Mouse (Mus musculus) liver, embryonic 14.5 days (tissue): ENCODE results near the gene Actb. TPM values are rescaled to one million over a fixed set of nuclear protein-coding genes. Genes with fewer than 3 reads are reported as not detected.
A peak's percentile ranks its signal among the peaks of the same experiment; 100 is the strongest.

Experiments
- ATAC-seq: fragments of 200-750 bp; cut with Nextera tagmentation; 2 replicates; pipeline ENCODE4 v1.8.0; 2017; ENCODE audit warnings: moderate number of reproducible peaks, mild to moderate bottlenecking, moderate library complexity; ENCODE audit not compliant: insufficient read depth
- DNase-seq, 3 experiments: peaks; one replicate each; pipeline ENCODE4 v3.0.0-alpha.2; 2012 to 2013; ENCODE audit warnings: low read depth in 3 of 3, low spot score in 3 of 3
- H3K27ac ChIP-seq: fragments of 300-500 bp; sonication (generic); 2 replicates; pipeline ENCODE4 v1.5.1; 2014; ENCODE audit warnings: moderate library complexity, mild to moderate bottlenecking, control low read depth, inconsistent platforms
- H3K27me3 ChIP-seq: fragments of 300-500 bp; sonication (generic); 2 replicates; pipeline ENCODE4 v1.6.1; 2014; ENCODE audit warnings: mild to moderate bottlenecking, low read length, moderate library complexity; ENCODE audit not compliant: control insufficient read depth, insufficient read depth
- H3K36me3 ChIP-seq: fragments of 300-500 bp; sonication (generic); replicated peaks from 2 replicates; pipeline ENCODE4 v1.6.1; 2014; ENCODE audit warnings: low read depth; ENCODE audit not compliant: control insufficient read depth, insufficient read depth
- H3K4me1 ChIP-seq, 2 experiments: fragments of 200-500 bp in 1 of 2; fragments of 300-500 bp in 1 of 2; sonication (generic) in 1 of 2; replicated peaks; 2 replicates each; pipeline ENCODE4 v1.6.1; 2012 to 2014; ENCODE audit warnings: antibody characterized with exemption in 1 of 2, inconsistent platforms in 1 of 2, low read length in 1 of 2; ENCODE audit not compliant: control insufficient read depth in 2 of 2, insufficient read depth in 2 of 2
- H3K4me2 ChIP-seq: fragments of 300-500 bp; sonication (generic); 2 replicates; pipeline ENCODE4 v1.6.1; 2014; ENCODE audit warnings: low read depth, mild to moderate bottlenecking, control low read depth, moderate library complexity
- H3K4me3 ChIP-seq, 2 experiments: fragments of 200-500 bp in 1 of 2; fragments of 300-500 bp in 1 of 2; sonication (generic) in 1 of 2; 2 replicates each; pipeline ENCODE4 v1.5.1; 2012 to 2014; ENCODE audit warnings: low read depth in 2 of 2, low read length in 2 of 2, mild to moderate bottlenecking in 2 of 2, control low read depth in 1 of 2, inconsistent platforms in 1 of 2, moderate library complexity in 1 of 2; ENCODE audit not compliant: insufficient read depth in 1 of 2
- H3K9ac ChIP-seq: fragments of 300-500 bp; sonication (generic); replicated peaks from 2 replicates; pipeline ENCODE4 v1.6.1; 2014; ENCODE audit warnings: mild to moderate bottlenecking, control low read depth, moderate library complexity
- H3K9me3 ChIP-seq: fragments of 300-500 bp; sonication (generic); 2 replicates; pipeline ENCODE4 v1.6.1; 2016; ENCODE audit warnings: low read length, mixed read lengths; ENCODE audit not compliant: control insufficient read depth
- CTCF ChIP-seq: IDR thresholded peaks from 2 replicates; pipeline ENCODE4 v1.5.1; 2016; ENCODE audit warnings: antibody characterized with exemption, low read depth, control low read depth
- EP300 ChIP-seq: IDR thresholded peaks from 2 replicates; pipeline ENCODE4 v1.6.1; 2016; ENCODE audit warnings: antibody characterized with exemption, low read depth
- WGBS: fragments of 180-500 bp; shearing (Covaris S2); extraction: QIAGEN DNeasy Blood & Tissue Kit; methylation state at CpG from one replicate; pipeline ENCODE4 v1.1.7; 2014; ENCODE audit not compliant: insufficient replicate concordance; 5-methylcytosine and 5-hydroxymethylcytosine counted together
- polyA plus RNA-seq, 2 experiments: library from polyadenylated mRNA; depleted of rRNA in 1 of 2; stranded (reverse) in 1 of 2; unstranded in 1 of 2; fragments of >200 nt; fragmentation: Nextera tagmentation in 1 of 2; extraction: Ambion mirVana in 1 of 2; gene quantifications; 2 replicates each; pipeline versions ENCODE4 v1.2.1 to v1.2.3; 2012 to 2014

The Actb gene
- polyA plus RNA-seq, 2 experiments = 920 to 7,802 TPM

DNA sequence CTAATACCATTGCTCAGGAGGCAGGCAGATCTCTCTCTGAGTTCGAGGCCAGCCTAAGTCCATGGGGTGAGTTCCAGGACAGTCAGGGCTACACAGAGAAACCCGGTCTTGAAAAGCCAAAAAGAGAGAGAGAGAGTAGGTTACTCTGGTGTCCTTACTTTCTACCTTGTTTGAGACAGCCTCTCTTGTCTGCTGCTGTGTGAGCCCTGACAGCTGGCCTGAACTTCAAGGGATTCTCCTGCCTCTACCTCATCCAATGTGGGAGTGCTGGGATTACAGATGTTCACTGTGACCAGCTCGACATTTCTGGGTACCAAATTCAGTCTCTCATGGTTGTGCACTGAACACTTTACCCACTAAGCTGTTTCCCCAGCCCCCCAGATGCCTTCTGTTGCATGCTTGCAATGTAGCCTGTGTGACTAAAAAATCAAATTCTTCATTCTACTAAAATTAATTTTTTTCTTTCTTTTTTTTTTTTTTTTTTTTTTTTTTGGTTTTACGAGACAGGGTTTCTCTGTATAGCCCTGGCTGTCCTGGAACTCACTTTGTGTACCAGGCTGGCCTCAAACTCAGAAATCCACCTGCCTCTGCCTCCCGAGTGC is 6.5 kb downstream of the Actb start:
- no peaks in the 10 kb centered on the region for H3K27me3 ChIP-seq
- TF ChIP-seq CTCF (no peak), EP300 (no peak)
- peaks cover 12 to 15% of the 10 kb centered on the region in 2 experiments for H3K4me1 ChIP-seq
- DNase-seq (no peak), ATAC-seq (no peak)
- peaks cover 51% of the 10 kb centered on the region for H3K36me3 ChIP-seq
- WGBS = 68% methylated on average over 4 of the region's 5 CpGs
- H3K4me2 ChIP-seq = no peak overlapping the region
- no peak overlapping the region for H3K9ac ChIP-seq
- no peak overlapping the region for H3K27ac ChIP-seq
- H3K9me3 ChIP-seq = no peaks in the 10 kb centered on the region
- no peak overlapping the region for H3K4me3 ChIP-seq

DNA sequence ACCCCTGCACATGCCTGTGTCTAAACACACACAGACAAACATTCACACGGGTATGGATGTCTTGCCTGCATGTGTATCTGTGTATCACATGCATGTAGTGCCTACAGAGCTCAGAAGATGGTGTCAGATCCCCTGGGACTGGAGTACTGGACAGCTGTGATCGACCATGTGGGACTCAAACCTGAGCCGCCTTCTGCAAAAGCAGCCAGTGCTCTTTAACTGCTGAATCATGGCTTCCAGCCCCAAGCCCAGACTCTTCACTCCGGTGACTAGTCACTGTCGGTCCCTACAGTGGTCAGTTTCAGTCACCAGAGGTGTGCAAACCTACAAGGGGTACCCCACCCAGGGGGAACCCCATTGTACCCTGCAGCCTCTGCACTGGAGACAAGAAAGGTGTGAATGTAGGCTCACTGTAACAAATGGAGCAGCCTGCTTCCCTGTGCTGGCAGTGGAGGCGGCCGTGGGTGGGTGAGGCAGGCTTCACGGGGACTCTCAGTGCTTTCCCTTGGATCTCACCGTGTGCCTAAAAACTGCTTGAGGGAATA is 7.4 kb downstream of the Actb start:
- TF ChIP-seq CTCF = no peak
- TF ChIP-seq EP300 = no peak
- H3K4me1 ChIP-seq = peaks cover 11 to 18% of the 10 kb centered on the region in 2 experiments
- H3K36me3 ChIP-seq = peaks cover 42% of the 10 kb centered on the region
- H3K9ac ChIP-seq = no peak overlapping the region
- H3K4me3 ChIP-seq = no peak overlapping the region
- no peak for ATAC-seq
- H3K4me2 ChIP-seq = no peak overlapping the region
- H3K27me3 ChIP-seq = no peaks in the 10 kb centered on the region
- no peaks in the 10 kb centered on the region for H3K9me3 ChIP-seq
- no peak for DNase-seq
- H3K27ac ChIP-seq = no peak overlapping the region
- 80% methylated on average over 9 of the region's 9 CpGs for WGBS

DNA sequence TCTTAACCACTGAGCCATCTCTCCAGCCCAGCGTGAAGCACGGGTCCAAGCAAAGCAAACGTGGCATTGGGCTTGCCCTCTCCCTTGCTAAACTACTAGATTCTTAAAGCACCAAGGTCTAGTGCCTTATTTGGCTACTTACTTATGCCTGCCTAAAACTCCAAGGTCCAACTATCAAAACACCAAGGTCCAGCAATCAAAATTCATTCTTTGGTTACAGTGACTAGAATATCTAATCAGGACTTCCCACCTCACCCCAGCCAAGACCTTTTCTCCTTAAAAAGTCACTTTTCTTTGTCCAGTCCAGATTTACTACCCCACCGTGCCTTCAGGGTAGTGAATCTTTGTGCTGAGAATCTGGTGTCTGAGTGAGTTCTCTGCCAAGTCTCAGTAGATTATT is 8.2 kb downstream of the Actb start:
- WGBS = 75% methylated on average over 4 of the region's 4 CpGs

DNA sequence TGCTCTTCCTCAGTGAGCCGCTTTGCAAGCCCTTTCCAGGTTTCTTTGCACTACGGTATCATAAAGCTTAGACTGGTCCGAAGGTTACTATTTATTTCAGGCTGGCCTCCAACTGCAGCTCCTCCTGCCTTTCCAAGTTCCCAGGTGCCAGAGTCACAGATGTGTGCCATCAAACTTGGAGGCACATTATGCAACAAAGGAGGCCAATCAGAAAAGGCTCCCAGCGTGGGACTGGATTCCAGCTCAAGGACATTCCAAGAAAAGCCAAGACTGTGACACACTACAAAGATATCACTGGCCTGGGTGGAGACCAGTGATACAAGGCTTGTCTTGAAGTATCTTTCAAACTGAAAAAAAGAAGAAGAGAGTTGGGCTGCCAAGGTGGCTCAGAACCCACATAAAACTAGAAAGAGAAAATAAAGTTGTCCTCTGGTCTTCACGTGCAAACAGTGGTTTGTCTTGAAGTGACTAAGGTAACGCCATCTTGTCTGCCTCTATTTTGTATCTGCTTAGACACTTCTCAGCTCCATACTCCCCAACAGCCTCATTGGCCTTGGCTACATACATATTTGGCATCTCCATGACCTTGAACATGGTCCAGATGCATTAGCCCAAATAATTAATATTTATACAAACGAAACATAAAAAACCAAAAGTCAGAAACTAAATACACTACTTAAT is 8.8 kb downstream of the Actb start:
- Histone ChIP-seq H3K36me3 (peaks cover 28% of the 10 kb centered on the region), H3K27me3 (no peaks in the 10 kb centered on the region), H3K4me1 (peaks cover 13 to 19% of the 10 kb centered on the region in 2 experiments), H3K9me3 (no peaks in the 10 kb centered on the region), H3K9ac (no peak overlapping the region), H3K27ac (no peak overlapping the region), H3K4me2 (no peak overlapping the region), H3K4me3 (no peak overlapping the region)
- 77% methylated on average over 7 of the region's 7 CpGs for WGBS
- DNase-seq (no peak), ATAC-seq (no peak)
- no peak for TF ChIP-seq CTCF
- TF ChIP-seq EP300 = no peak

More for the DNA sequence above, 8.2 kb downstream of the Actb start:
- ATAC-seq = no peak
- DNase-seq = no peak
- Histone ChIP-seq H3K9me3 (no peaks in the 10 kb centered on the region), H3K36me3 (peaks cover 34% of the 10 kb centered on the region), H3K27ac (no peak overlapping the region), H3K27me3 (no peaks in the 10 kb centered on the region), H3K4me2 (no peak overlapping the region), H3K4me3 (no peak overlapping the region), H3K4me1 (peaks cover 13 to 19% of the 10 kb centered on the region in 2 experiments), H3K9ac (no peak overlapping the region)
- TF ChIP-seq EP300 (no peak), CTCF (no peak)

DNA sequence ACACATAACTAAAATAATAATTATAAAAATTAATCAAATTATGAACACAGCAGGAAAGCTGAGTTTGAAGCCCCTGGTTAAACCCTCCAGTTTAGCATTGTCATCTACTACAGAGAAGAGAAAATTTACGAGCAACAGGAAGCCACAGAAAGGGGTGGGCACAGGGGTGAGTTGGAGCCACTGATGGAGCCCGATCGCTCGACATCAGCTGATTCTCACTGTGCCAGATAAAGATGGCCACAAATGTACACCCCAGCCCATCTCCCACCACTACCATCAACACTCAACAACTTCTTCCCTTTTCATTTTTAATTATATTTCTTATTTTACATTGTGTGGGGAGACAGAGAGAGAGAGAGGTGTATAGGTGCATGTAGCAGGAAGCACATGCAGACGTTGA is 9.8 kb downstream of the Actb start:
- peaks cover 13 to 19% of the 10 kb centered on the region in 2 experiments for H3K4me1 ChIP-seq
- WGBS = 21% methylated on average over 5 of the region's 5 CpGs
- peaks cover 18% of the 10 kb centered on the region for H3K36me3 ChIP-seq
- H3K4me3 ChIP-seq = no peak overlapping the region
- H3K9me3 ChIP-seq = no peaks in the 10 kb centered on the region
- TF ChIP-seq CTCF = no peak
- no peak for TF ChIP-seq EP300
- H3K27me3 ChIP-seq = no peaks in the 10 kb centered on the region
- H3K4me2 ChIP-seq = peak overlapping the region; percentile 4; the same call in 1 of the 2 replicates
- DNase-seq (no peak), ATAC-seq (no peak)
- peak overlapping the region; percentile 18; the same call in 1 of the 2 replicates for H3K9ac ChIP-seq
- H3K27ac ChIP-seq = no peak overlapping the region
